ENCODE assay signal across 10 mouse cellular contexts in genomic region chr8:90871375-90872080, GRCm38 (mm10). TPM values are rescaled to one million over a fixed set of nuclear protein-coding genes. Genes with fewer than 3 reads are reported as not detected.
DNase-seq lines count a peak whose midpoint lies in the region; ATAC-seq lines count a peak whose summit lies in the region.
"Had no signal": no experiment of that assay in that cellular context is flagged by ENCODE, and none has a peak within 500 bp of the region (broad histone marks: within the 10 kb centered on the region; RNA-seq: fewer than 3 reads in every experiment).

No protein-coding gene starts in this region.

- no peak overlapping the region for H3K9ac ChIP-seq in midbrain, embryonic 13.5 days (replicated peaks)
- no peak overlapping the region for H3K9ac ChIP-seq in kidney, embryonic 14.5 days (ENCODE audit: low read depth, low read length)
- H3K9ac ChIP-seq: neural tube, embryonic 12.5 days had no signal

- H3K27ac ChIP-seq in midbrain, embryonic 13.5 days, result peak overlapping the region; percentile 91
- no peak overlapping the region for H3K27ac ChIP-seq in kidney, embryonic 14.5 days (ENCODE audit: low read depth, low read length)
- H3K27ac ChIP-seq: neural tube, embryonic 12.5 days had no signal

- no peaks in the 10 kb centered on the region for H3K9me3 ChIP-seq in midbrain, embryonic 13.5 days
- no peaks in the 10 kb centered on the region for H3K9me3 ChIP-seq in kidney, embryonic 14.5 days (ENCODE audit: control insufficient read depth, low read length)
- H3K9me3 ChIP-seq: neural tube, embryonic 12.5 days had no signal

- no peaks in the 10 kb centered on the region for H3K36me3 ChIP-seq in midbrain, embryonic 13.5 days
- no peaks in the 10 kb centered on the region for H3K36me3 ChIP-seq in kidney, embryonic 14.5 days (ENCODE audit: control insufficient read depth, insufficient read depth, low read length)
- H3K36me3 ChIP-seq: neural tube, embryonic 12.5 days had no signal

- WGBS in midbrain, embryonic 13.5 days, result 68% methylated on average over 6 of the region's 6 CpGs
- WGBS in kidney, embryonic 14.5 days, result 77% methylated on average over 6 of the region's 6 CpGs

- ATAC-seq in midbrain, embryonic 13.5 days, result no peak
- no peak for ATAC-seq in erythroid progenitor cell, adult 5-6 weeks (replicated peaks; ENCODE audit: low FRiP score, poor library complexity, severe bottlenecking)
- ATAC-seq in kidney, embryonic 14.5 days (ENCODE audit: low FRiP score, low TSS enrichment), result no peak

- peaks cover 54% of the 10 kb centered on the region for H3K4me1 ChIP-seq in midbrain, embryonic 13.5 days (replicated peaks)
- H3K4me1 ChIP-seq in kidney, embryonic 14.5 days (ENCODE audit: control insufficient read depth, insufficient read depth, low read length), result peaks cover 17% of the 10 kb centered on the region

- no peak overlapping the region for H3K4me3 ChIP-seq in midbrain, embryonic 13.5 days (replicated peaks)
- no peak overlapping the region for H3K4me3 ChIP-seq in kidney, embryonic 14.5 days (ENCODE audit: low read length)
- H3K4me3 ChIP-seq: neural tube, embryonic 12.5 days had no signal

- H3K4me2 ChIP-seq in midbrain, embryonic 13.5 days (replicated peaks), result no peak overlapping the region
- no peak overlapping the region for H3K4me2 ChIP-seq in kidney, embryonic 14.5 days (replicated peaks; ENCODE audit: low read depth, low read length)

- 0 out of 2 replicates have a peak, but pooled peaks cover 3% of the 10 kb centered on the region for H3K27me3 ChIP-seq in midbrain, embryonic 13.5 days
- H3K27me3 ChIP-seq in kidney, embryonic 14.5 days (ENCODE audit: control insufficient read depth, insufficient read depth, low read length), result no peaks in the 10 kb centered on the region
- H3K27me3 ChIP-seq: neural tube, embryonic 12.5 days had no signal

- peak; percentile 28 to 51 for DNase-seq in layer of hippocampus, postnatal 10 days (ENCODE audit: low spot score in 2 of 2)
- DNase-seq in layer of hippocampus, postnatal 14 days (ENCODE audit: low spot score in 2 of 2), result no peak
- DNase-seq in adrenal gland, postnatal 10 days, result peak; percentile 69
- peak; percentile 50 for DNase-seq in heart, postnatal 4 days
- no peak for DNase-seq in spleen, adult 12 weeks (ENCODE audit: low spot score)
- DNase-seq: embryo, embryonic 11 days had no signal

RNA-seq across cellular contexts. Expression of gene Chd9, which starts 43.4 kb away (rescaled TPM):
- 100 to 1,000 TPM; 169 to 181 TPM for total RNA-seq in layer of hippocampus, postnatal 10 days (2021)
- 100 to 1,000 TPM; 233 to 237 TPM for total RNA-seq in layer of hippocampus, postnatal 14 days (2021)
- 10 to 100 TPM; 65.7 to 80.1 TPM for total RNA-seq in adrenal gland, postnatal 10 days (2021)
- 10 to 100 TPM; 40.7 to 43.4 TPM for total RNA-seq in heart, postnatal 4 days (2021)
- 61.1 and 69.6 TPM in 2 replicates for polyA plus RNA-seq in midbrain, embryonic 13.5 days (2015; fragmentation: Nextera tagmentation; extraction: Ambion mirVana)
- 27.2 and 35.3 TPM in 2 replicates for total RNA-seq in erythroid progenitor cell, adult 5-6 weeks (2015; ENCODE audit: low replicate concordance)
- 23.0 and 23.6 TPM in 2 replicates for total RNA-seq in erythroid progenitor cell, adult 5-6 weeks (2017; ENCODE audit: low replicate concordance)
- 61.6 and 70.1 TPM in 2 replicates for polyA plus RNA-seq in kidney, embryonic 14.5 days (2014; fragmentation: Nextera tagmentation; extraction: Ambion mirVana)

RNA-seq across cellular contexts. Expression of gene Gm19935, which starts 54.3 kb away (rescaled TPM):
- 1 to 10 TPM; 1.9 to 3.5 TPM for total RNA-seq in layer of hippocampus, postnatal 10 days (2021)
- 1 to 10 TPM; 2.3 to 5.2 TPM for total RNA-seq in layer of hippocampus, postnatal 14 days (2021)
- total RNA-seq in adrenal gland, postnatal 10 days (2021), result not detected
- total RNA-seq in heart, postnatal 4 days (2021), result not detected
- not detected in 2 replicates for polyA plus RNA-seq in midbrain, embryonic 13.5 days (2015; fragmentation: Nextera tagmentation; extraction: Ambion mirVana)
- not detected in 2 replicates for total RNA-seq in erythroid progenitor cell, adult 5-6 weeks (2015; ENCODE audit: low replicate concordance)
- total RNA-seq in erythroid progenitor cell, adult 5-6 weeks (2017; ENCODE audit: low replicate concordance), result not detected in 2 replicates
- not detected in 2 replicates for polyA plus RNA-seq in kidney, embryonic 14.5 days (2014; fragmentation: Nextera tagmentation; extraction: Ambion mirVana)

Comparison
In these comparisons a context has a peak if more than half of its experiments do, and no peak if none do; other contexts are left out.
1. DNase-seq: peak in layer of hippocampus, postnatal 10 days (2 of 2), adrenal gland, postnatal 10 days (single experiment) and heart, postnatal 4 days (single experiment); none in layer of hippocampus, postnatal 14 days (0 of 2) and spleen, adult 12 weeks (single experiment).